Mouse (Mus musculus): ENCODE measurements at regions not wholly inside any gene's neighbourhood (a gene's known extent, or its start where the extent isn't known, plus 50 kb on each side); places are given as distances from the start of the nearest gene placed in this dataset.

GRCm38 (mm10) chr2:137271575-137272180 is 155.2 kb upstream of the Jag1 start:
- H3K4me2 ChIP-seq (ENCODE audit: low read depth), result no peak overlapping the region

GRCm38 (mm10) chr2:137262911-137263310 is 146.5 kb upstream of the Jag1 start:
- Histone ChIP-seq H3K36me3 (ENCODE audit: control insufficient read depth, insufficient read depth) (no peaks in the 10 kb centered on the region), H3K27me3 (ENCODE audit: control insufficient read depth, insufficient read depth, insufficient read length) (no peaks in the 10 kb centered on the region), H3K79me2 (ENCODE audit: control insufficient read depth, insufficient read depth) (no peaks in the 10 kb centered on the region), H3K4me3 (no peak overlapping the region), H3K4me2 (ENCODE audit: low read depth) (no peak overlapping the region), H3ac (ENCODE audit: control insufficient read depth, insufficient read length) (no peak overlapping the region)
- TF ChIP-seq USF1 (IDR thresholded peaks at IDR 0.05; ENCODE audit: low read depth) (no peak), E2F4 (IDR thresholded peaks at IDR 0.05; ENCODE audit: insufficient read depth) (no peak), TCF3 (IDR thresholded peaks at IDR 0.05; ENCODE audit: insufficient read length, low read depth) (no peak), SRF (IDR thresholded peaks at IDR 0.05; ENCODE audit: control insufficient read depth, insufficient read length, low read depth) (no peak), TCF12 (IDR thresholded peaks at IDR 0.05; ENCODE audit: insufficient read depth, poor library complexity, severe bottlenecking) (no peak), REST (IDR thresholded peaks at IDR 0.05; ENCODE audit: insufficient read depth, insufficient read length) (no peak), MAX (IDR thresholded peaks at IDR 0.05; ENCODE audit: low read depth) (no peak), POLR2A (IDR thresholded peaks at IDR 0.05; ENCODE audit: insufficient read length, low read depth) (no peak), CEBPB (IDR thresholded peaks at IDR 0.05; ENCODE audit: insufficient read depth, poor library complexity, severe bottlenecking) (no peak), MYOG (IDR thresholded peaks at IDR 0.05; ENCODE audit: control insufficient read depth in 1 of 3, insufficient read depth in 1 of 3, insufficient read length in 2 of 3, low read depth in 2 of 3) (no peak), POLR2AphosphoS2 (IDR thresholded peaks at IDR 0.05; ENCODE audit: insufficient read length, low read depth) (no peak), MYOD1 (IDR thresholded peaks at IDR 0.05; ENCODE audit: control insufficient read depth in 1 of 3, insufficient read length in 2 of 3, low read depth in 2 of 3) (no peak)

More at GRCm38 (mm10) chr2:137271575-137272180, 155.2 kb upstream of the Jag1 start:
- H3K27me3 ChIP-seq (ENCODE audit: control insufficient read depth, insufficient read depth, insufficient read length), result no peaks in the 10 kb centered on the region
- H3K4me3 ChIP-seq, result no peak overlapping the region
- no peak overlapping the region for H3ac ChIP-seq (ENCODE audit: control insufficient read depth, insufficient read length)
- TF ChIP-seq POLR2A (IDR thresholded peaks at IDR 0.05; ENCODE audit: insufficient read length, low read depth), result no peak
- TF ChIP-seq MAX (IDR thresholded peaks at IDR 0.05; ENCODE audit: low read depth), result no peak
- no peak for TF ChIP-seq E2F4 (IDR thresholded peaks at IDR 0.05; ENCODE audit: insufficient read depth)
- TF ChIP-seq TCF12 (IDR thresholded peaks at IDR 0.05; ENCODE audit: insufficient read depth, poor library complexity, severe bottlenecking), result no peak
- no peak for TF ChIP-seq REST (IDR thresholded peaks at IDR 0.05; ENCODE audit: insufficient read depth, insufficient read length)
- no peak for TF ChIP-seq SRF (IDR thresholded peaks at IDR 0.05; ENCODE audit: control insufficient read depth, insufficient read length, low read depth)
- TF ChIP-seq USF1 (IDR thresholded peaks at IDR 0.05; ENCODE audit: low read depth), result no peak
- TF ChIP-seq POLR2AphosphoS2 (IDR thresholded peaks at IDR 0.05; ENCODE audit: insufficient read length, low read depth), result no peak
- no peak for TF ChIP-seq TCF3 (IDR thresholded peaks at IDR 0.05; ENCODE audit: insufficient read length, low read depth)
- no peak for TF ChIP-seq MYOG (IDR thresholded peaks at IDR 0.05; ENCODE audit: control insufficient read depth in 1 of 3, insufficient read depth in 1 of 3, insufficient read length in 2 of 3, low read depth in 2 of 3)
- TF ChIP-seq MYOD1 (IDR thresholded peaks at IDR 0.05; ENCODE audit: control insufficient read depth in 1 of 3, insufficient read length in 2 of 3, low read depth in 2 of 3), result no peak
- TF ChIP-seq CEBPB (IDR thresholded peaks at IDR 0.05; ENCODE audit: insufficient read depth, poor library complexity, severe bottlenecking), result no peak
- no peaks in the 10 kb centered on the region for H3K79me2 ChIP-seq (ENCODE audit: control insufficient read depth, insufficient read depth)
- H3K36me3 ChIP-seq (ENCODE audit: control insufficient read depth, insufficient read depth), result no peaks in the 10 kb centered on the region

- H3K4me2 ChIP-seq (ENCODE audit: low read depth), result no peak overlapping the region
- TF ChIP-seq POLR2AphosphoS2 (IDR thresholded peaks at IDR 0.05; ENCODE audit: insufficient read length, low read depth) (no peak), MYOD1 (IDR thresholded peaks at IDR 0.05; ENCODE audit: control insufficient read depth in 1 of 3, insufficient read length in 2 of 3, low read depth in 2 of 3) (no peak), MAX (IDR thresholded peaks at IDR 0.05; ENCODE audit: low read depth) (no peak), MYOG (IDR thresholded peaks at IDR 0.05; ENCODE audit: control insufficient read depth in 1 of 3, insufficient read depth in 1 of 3, insufficient read length in 2 of 3, low read depth in 2 of 3) (no peak), SRF (IDR thresholded peaks at IDR 0.05; ENCODE audit: control insufficient read depth, insufficient read length, low read depth) (no peak), E2F4 (IDR thresholded peaks at IDR 0.05; ENCODE audit: insufficient read depth) (no peak), USF1 (IDR thresholded peaks at IDR 0.05; ENCODE audit: low read depth) (no peak), CEBPB (IDR thresholded peaks at IDR 0.05; ENCODE audit: insufficient read depth, poor library complexity, severe bottlenecking) (no peak)
Measured at GRCm38 (mm10) chr2:137257847-137258515, 141.5 kb upstream of the Jag1 start.

DNA sequence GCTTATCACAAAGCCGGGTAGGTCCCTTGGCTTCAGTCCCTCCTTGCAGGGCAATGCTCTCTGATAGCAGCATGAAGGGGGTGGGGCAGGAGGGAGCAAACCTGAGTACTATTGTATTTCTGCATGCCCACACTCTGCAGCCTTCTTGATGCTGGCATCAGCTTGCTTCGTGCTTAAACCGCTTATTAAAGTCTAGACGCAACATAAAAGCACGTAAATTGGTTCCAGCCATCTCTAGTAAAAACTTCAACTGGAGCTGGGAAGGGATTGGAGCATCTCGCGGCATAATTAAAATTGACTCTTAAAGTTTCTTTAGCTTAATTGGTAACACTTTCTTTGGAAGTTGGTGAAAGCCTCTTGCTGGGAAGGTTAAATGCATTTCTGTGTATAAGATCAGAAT is 131.5 kb upstream of the Jag1 start:
- Histone ChIP-seq H3K36me3 (ENCODE audit: control insufficient read depth, insufficient read depth) (no peaks in the 10 kb centered on the region), H3K27me3 (ENCODE audit: control insufficient read depth, insufficient read depth, insufficient read length) (no peaks in the 10 kb centered on the region), H3K79me2 (ENCODE audit: control insufficient read depth, insufficient read depth) (no peaks in the 10 kb centered on the region), H3K4me2 (ENCODE audit: low read depth) (no peak overlapping the region), H3K4me3 (no peak overlapping the region), H3ac (ENCODE audit: control insufficient read depth, insufficient read length) (no peak overlapping the region)
- no peak for TF ChIP-seq TCF3 (IDR thresholded peaks at IDR 0.05; ENCODE audit: insufficient read length, low read depth)
- TF ChIP-seq E2F4 (IDR thresholded peaks at IDR 0.05; ENCODE audit: insufficient read depth), result no peak
- no peak for TF ChIP-seq TCF12 (IDR thresholded peaks at IDR 0.05; ENCODE audit: insufficient read depth, poor library complexity, severe bottlenecking)

More at GRCm38 (mm10) chr2:137257847-137258515, 141.5 kb upstream of the Jag1 start:
- Histone ChIP-seq H3K27me3 (ENCODE audit: control insufficient read depth, insufficient read depth, insufficient read length) (no peaks in the 10 kb centered on the region), H3K4me3 (no peak overlapping the region), H3ac (ENCODE audit: control insufficient read depth, insufficient read length) (no peak overlapping the region), H3K36me3 (ENCODE audit: control insufficient read depth, insufficient read depth) (no peaks in the 10 kb centered on the region), H3K79me2 (ENCODE audit: control insufficient read depth, insufficient read depth) (no peaks in the 10 kb centered on the region)
